Mouse (Mus musculus) CH12.LX (cell line): ENCODE data around the gene Gm28053. TPM values are rescaled to one million over a fixed set of nuclear protein-coding genes. Genes with fewer than 3 reads are reported as not detected.

Source experiments
- DNase-seq: peaks from one replicate; pipeline ENCODE4 v3.0.0-alpha.2; 2013; ENCODE audit errors: extremely low read depth
- H3K27ac ChIP-seq: 2 replicates; pipeline ENCODE4 v1.5.1; 2012; ENCODE audit warnings: low read depth, mild to moderate bottlenecking, control low read depth, moderate library complexity; ENCODE audit not compliant: insufficient read depth
- H3K27me3 ChIP-seq: replicated peaks from 2 replicates; pipeline ENCODE3; 2012; ENCODE audit warnings: inconsistent platforms
- H3K36me3 ChIP-seq, 2 experiments: replicated peaks in 1 of 2; 2 replicates each; pipeline versions ENCODE3 to v1.6.1; 2012; ENCODE audit warnings: inconsistent platforms in 1 of 2, low read length in 1 of 2, mild to moderate bottlenecking in 1 of 2, mixed read lengths in 1 of 2, moderate library complexity in 1 of 2; ENCODE audit not compliant: control insufficient read depth in 1 of 2, insufficient read depth in 1 of 2
- H3K4me1 ChIP-seq, 2 experiments: 2 replicates each; pipeline ENCODE4 v1.6.1; 2012; ENCODE audit warnings: inconsistent platforms in 1 of 2, moderate library complexity in 1 of 2; ENCODE audit not compliant: insufficient read depth in 2 of 2, control insufficient read depth in 1 of 2
- H3K4me2 ChIP-seq: 2 replicates; pipeline ENCODE4 v1.6.1; 2012; ENCODE audit warnings: low read depth, mild to moderate bottlenecking, control low read depth; ENCODE audit not compliant: poor library complexity, insufficient read depth, severe bottlenecking
- H3K4me3 ChIP-seq, 3 experiments: fragments of 150-350 bp in 1 of 3; sonication (generic) in 1 of 3; replicated peaks in 1 of 3; 2 replicates each; pipeline versions ENCODE3 to v1.5.1; 2011 to 2012; ENCODE audit warnings: low read depth in 2 of 3, low read length in 2 of 3, mild to moderate bottlenecking in 2 of 3, moderate library complexity in 2 of 3, control low read depth in 1 of 3, improper control_type of control experiment in 1 of 3, inconsistent platforms in 1 of 3, mixed read lengths in 1 of 3; ENCODE audit not compliant: poor library complexity in 1 of 3
- H3K79me2 ChIP-seq: replicated peaks from 2 replicates; pipeline ENCODE4 v1.6.1; 2012; ENCODE audit warnings: mild to moderate bottlenecking, moderate library complexity; ENCODE audit not compliant: control insufficient read depth, poor library complexity, insufficient read depth, severe bottlenecking; ENCODE audit errors: extremely low read depth
- H3K9ac ChIP-seq: 2 replicates; pipeline ENCODE4 v1.6.1; 2012; ENCODE audit warnings: low read depth, mild to moderate bottlenecking, control low read depth, moderate library complexity; ENCODE audit not compliant: insufficient read depth
- H3K9me3 ChIP-seq: replicated peaks from 2 replicates; pipeline ENCODE3; 2012; ENCODE audit warnings: low read length, inconsistent platforms, mixed read lengths
- BHLHE40 ChIP-seq: IDR thresholded peaks from 2 replicates; pipeline ENCODE4 v1.6.1; 2011; ENCODE audit warnings: mild to moderate bottlenecking, low read depth, low read length, improper control_type of control experiment
- CHD1 ChIP-seq: IDR thresholded peaks from 2 replicates; pipeline ENCODE4 v1.6.1; 2012; ENCODE audit warnings: low read depth, low read length, improper control_type of control experiment, inconsistent platforms
- CHD2 ChIP-seq: IDR thresholded peaks from 2 replicates; pipeline ENCODE4 v1.6.1; 2011; ENCODE audit warnings: low read length, improper control_type of control experiment
- CTCF ChIP-seq, 2 experiments: IDR thresholded peaks in 1 of 2; conservative IDR thresholded peaks in 1 of 2; 2 replicates each; pipeline ENCODE4 v1.5.1; 2011 to 2012; ENCODE audit warnings: low read depth in 2 of 2, low read length in 2 of 2, improper control_type of control experiment in 1 of 2, inconsistent platforms in 1 of 2, mild to moderate bottlenecking in 1 of 2, moderate library complexity in 1 of 2
- E2F4 ChIP-seq: IDR thresholded peaks from 2 replicates; pipeline ENCODE4 v1.6.1; 2011; ENCODE audit warnings: low read depth, low read length, improper control_type of control experiment; ENCODE audit not compliant: insufficient replicate concordance
- ELF1 ChIP-seq: IDR thresholded peaks from 2 replicates; pipeline ENCODE4 v1.6.1; 2014; ENCODE audit warnings: low read depth, mild to moderate bottlenecking, inconsistent platforms, low read length, improper control_type of control experiment
- EP300 ChIP-seq: IDR thresholded peaks from 2 replicates; pipeline ENCODE4 v1.6.1; 2011; ENCODE audit warnings: low read length, improper control_type of control experiment
- ETS1 ChIP-seq: conservative IDR thresholded peaks from 2 replicates; pipeline ENCODE4 v1.6.1; 2012; ENCODE audit warnings: low read depth, mild to moderate bottlenecking, inconsistent platforms, low read length, improper control_type of control experiment, moderate library complexity
- GABPA ChIP-seq: IDR thresholded peaks from 2 replicates; pipeline ENCODE4 v1.6.1; 2012; ENCODE audit warnings: low read depth, low read length, improper control_type of control experiment, inconsistent platforms; ENCODE audit not compliant: insufficient replicate concordance
- HCFC1 ChIP-seq: IDR thresholded peaks from 2 replicates; pipeline ENCODE4 v1.6.1; 2012; ENCODE audit warnings: low read depth, mild to moderate bottlenecking, inconsistent platforms, low read length, improper control_type of control experiment
- IRF4 ChIP-seq: IDR thresholded peaks from 2 replicates; pipeline ENCODE4 v1.6.1; 2014; ENCODE audit warnings: low read depth, mild to moderate bottlenecking, inconsistent platforms, low read length, improper control_type of control experiment
- JUN ChIP-seq: IDR thresholded peaks from 2 replicates; pipeline ENCODE4 v1.6.1; 2011; ENCODE audit warnings: low read depth, mild to moderate bottlenecking, low read length, improper control_type of control experiment, moderate library complexity; ENCODE audit not compliant: insufficient read depth
- JUND ChIP-seq: conservative IDR thresholded peaks from 2 replicates; pipeline ENCODE4 v1.6.1; 2011; ENCODE audit warnings: low read depth, low read length, improper control_type of control experiment
- KAT2A ChIP-seq: IDR thresholded peaks from 2 replicates; pipeline ENCODE4 v1.6.1; 2012; ENCODE audit warnings: low read length, improper control_type of control experiment, inconsistent platforms; ENCODE audit not compliant: insufficient replicate concordance
- MAFK ChIP-seq: IDR thresholded peaks from 2 replicates; pipeline ENCODE4 v1.6.1; 2011; ENCODE audit warnings: low read length, improper control_type of control experiment; ENCODE audit not compliant: insufficient replicate concordance
- MAX ChIP-seq: IDR thresholded peaks from 2 replicates; pipeline ENCODE4 v1.6.1; 2011; ENCODE audit warnings: low read length, improper control_type of control experiment
- MAZ ChIP-seq: IDR thresholded peaks from 2 replicates; pipeline ENCODE4 v1.6.1; 2012; ENCODE audit warnings: low read depth, mild to moderate bottlenecking, inconsistent platforms, low read length, improper control_type of control experiment, moderate library complexity
- MEF2A ChIP-seq: IDR thresholded peaks from 2 replicates; pipeline ENCODE4 v1.6.1; 2014; ENCODE audit warnings: low read depth, mild to moderate bottlenecking, inconsistent platforms, low read length, improper control_type of control experiment, borderline replicate concordance
- MXI1 ChIP-seq: IDR thresholded peaks from 2 replicates; pipeline ENCODE4 v1.6.1; 2011; ENCODE audit warnings: mild to moderate bottlenecking, low read depth, low read length, improper control_type of control experiment
- MYC ChIP-seq: IDR thresholded peaks from 2 replicates; pipeline ENCODE4 v1.6.1; 2011; ENCODE audit warnings: low read depth, mild to moderate bottlenecking, improper control_type of control experiment, low read length
- NELFE ChIP-seq: IDR thresholded peaks from 2 replicates; pipeline ENCODE4 v1.6.1; 2011; ENCODE audit warnings: low read depth, low read length, improper control_type of control experiment
- NRF1 ChIP-seq: IDR thresholded peaks from 2 replicates; pipeline ENCODE4 v1.6.1; 2014; ENCODE audit warnings: low read depth, mild to moderate bottlenecking, inconsistent platforms, low read length, improper control_type of control experiment, moderate library complexity
- PAX5 ChIP-seq: IDR thresholded peaks from 2 replicates; pipeline ENCODE4 v1.6.1; 2012; ENCODE audit warnings: low read length, inconsistent platforms, mixed read lengths
- POLR2A ChIP-seq: IDR thresholded peaks from 2 replicates; pipeline ENCODE4 v1.6.1; 2011; ENCODE audit warnings: low read depth, mild to moderate bottlenecking, improper control_type of control experiment, low read length
- POLR2AphosphoS2 ChIP-seq: IDR thresholded peaks from 2 replicates; pipeline ENCODE4 v1.6.1; 2011; ENCODE audit warnings: low read depth, low read length, improper control_type of control experiment
- RAD21 ChIP-seq: IDR thresholded peaks from 2 replicates; pipeline ENCODE4 v1.6.1; 2011; ENCODE audit warnings: low read depth, mild to moderate bottlenecking, low read length, improper control_type of control experiment, moderate library complexity
- RCOR1 ChIP-seq: conservative IDR thresholded peaks from 2 replicates; pipeline ENCODE4 v1.6.1; 2012; ENCODE audit warnings: low read depth, mild to moderate bottlenecking, inconsistent platforms, low read length, improper control_type of control experiment
- SIN3A ChIP-seq: IDR thresholded peaks from 2 replicates; pipeline ENCODE4 v1.6.1; 2012; ENCODE audit warnings: low read length, improper control_type of control experiment, inconsistent platforms
- SMC3 ChIP-seq: IDR thresholded peaks from 2 replicates; pipeline ENCODE4 v1.6.1; 2011; ENCODE audit warnings: low read depth, low read length, improper control_type of control experiment
- TBP ChIP-seq: conservative IDR thresholded peaks from 2 replicates; pipeline ENCODE4 v1.6.1; 2011; ENCODE audit warnings: low read depth, low read length, improper control_type of control experiment
- TCF12 ChIP-seq: IDR thresholded peaks from 2 replicates; pipeline ENCODE4 v1.6.1; 2014; ENCODE audit warnings: low read depth, mild to moderate bottlenecking, inconsistent platforms, low read length, improper control_type of control experiment
- UBTF ChIP-seq: IDR thresholded peaks from 2 replicates; pipeline ENCODE4 v1.6.1; 2012; ENCODE audit warnings: low read depth, mild to moderate bottlenecking, inconsistent platforms, low read length, improper control_type of control experiment, moderate library complexity
- USF1 ChIP-seq: IDR thresholded peaks from 2 replicates; pipeline ENCODE4 v1.6.1; 2014; ENCODE audit warnings: low read depth, mild to moderate bottlenecking, inconsistent platforms, low read length, improper control_type of control experiment
- USF2 ChIP-seq: conservative IDR thresholded peaks from 2 replicates; pipeline ENCODE4 v1.6.1; 2011; ENCODE audit warnings: low read depth, low read length, improper control_type of control experiment
- ZC3H11A ChIP-seq: IDR thresholded peaks from 2 replicates; pipeline ENCODE4 v1.6.1; 2012; ENCODE audit warnings: low read depth, mild to moderate bottlenecking, inconsistent platforms, low read length, improper control_type of control experiment
- ZKSCAN1 ChIP-seq: IDR thresholded peaks from 2 replicates; pipeline ENCODE4 v1.6.1; 2012; ENCODE audit warnings: low read depth, inconsistent platforms, low read length, improper control_type of control experiment, borderline replicate concordance
- ZMIZ1 ChIP-seq: IDR thresholded peaks from 2 replicates; pipeline ENCODE4 v1.6.1; 2012; ENCODE audit warnings: low read depth, mild to moderate bottlenecking, inconsistent platforms, low read length, improper control_type of control experiment
- ZNF384 ChIP-seq: IDR thresholded peaks from 2 replicates; pipeline ENCODE4 v1.6.1; 2012; ENCODE audit warnings: low read depth, low read length, improper control_type of control experiment, inconsistent platforms
- dilution Hi-C: fragments of 300-500 bp; cut with MboI; formaldehyde crosslinking; loops from 2 replicates; pipeline ENCODE4 v1.14.3; 2020; ENCODE audit warnings: low sequenced_read_pairs; ENCODE audit not compliant: extremely low pct_unique_long_range_greater_than_20kb, extremely low pct_ligation_motif_present
- in situ Hi-C: fragments of 300-500 bp; cut with MboI; formaldehyde crosslinking; loops from 3 replicates; pipeline ENCODE4 v1.14.3; 2019; ENCODE audit warnings: low sequenced_read_pairs, low pct_ligation_motif_present, low pct_unique_long_range_greater_than_20kb, mixed read lengths
- polyA plus RNA-seq: library from polyadenylated mRNA; unstranded; fragments of >175 nt; gene quantifications from 2 replicates; pipeline ENCODE4 v1.2.1, GENCODE M21; 2012; ENCODE audit warnings: low read depth; ENCODE audit not compliant: insufficient read length
- total RNA-seq, 2 experiments: library from RNA; depleted of rRNA; stranded (reverse); fragments of 300-350 nt in 1 of 2; fragments of >200 nt in 1 of 2; gene quantifications; 2 replicates each; pipeline ENCODE4 v1.2.3; 2012 to 2014

Gm28053 gene
- 10.0 and 12.0 TPM in 2 replicates for total RNA-seq (2012; rRNA removed)
- 8.0 and 8.8 TPM in 2 replicates for total RNA-seq (2014; rRNA removed)
- 22.7 and 46.9 TPM in 2 replicates for polyA plus RNA-seq

DNA sequence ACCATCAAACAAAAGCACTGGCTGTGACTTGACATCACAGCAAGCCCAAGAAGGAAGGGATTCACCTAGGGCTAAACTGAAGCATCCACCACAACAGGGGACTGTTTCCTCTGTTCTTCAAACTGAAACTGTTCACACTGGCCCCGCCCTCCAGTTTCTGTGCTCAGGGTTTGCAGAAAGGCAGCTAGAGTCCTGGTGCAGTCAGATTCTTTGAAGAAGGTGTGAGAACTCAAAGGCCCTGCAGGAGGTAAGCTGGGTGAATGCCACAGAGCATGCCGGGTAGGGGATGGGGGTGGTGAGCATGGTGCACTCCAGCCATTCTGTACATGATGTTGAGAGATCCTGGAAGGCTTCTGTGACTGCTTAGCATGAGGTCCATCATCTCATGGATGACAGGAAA, at the start of gene Gm28053, which contains the start of gene Gimap7:
TSS of gene Gm28053 (plus strand) at position 153 of the 400 bp plus-strand sequence.
TSS of gene Gimap7 (plus strand) at position 167 of the 400 bp plus-strand sequence.
- H3K27ac ChIP-seq: peak within 1 kb of the TSS; percentile 83
- peak; percentile 80 for DNase-seq

DNA sequence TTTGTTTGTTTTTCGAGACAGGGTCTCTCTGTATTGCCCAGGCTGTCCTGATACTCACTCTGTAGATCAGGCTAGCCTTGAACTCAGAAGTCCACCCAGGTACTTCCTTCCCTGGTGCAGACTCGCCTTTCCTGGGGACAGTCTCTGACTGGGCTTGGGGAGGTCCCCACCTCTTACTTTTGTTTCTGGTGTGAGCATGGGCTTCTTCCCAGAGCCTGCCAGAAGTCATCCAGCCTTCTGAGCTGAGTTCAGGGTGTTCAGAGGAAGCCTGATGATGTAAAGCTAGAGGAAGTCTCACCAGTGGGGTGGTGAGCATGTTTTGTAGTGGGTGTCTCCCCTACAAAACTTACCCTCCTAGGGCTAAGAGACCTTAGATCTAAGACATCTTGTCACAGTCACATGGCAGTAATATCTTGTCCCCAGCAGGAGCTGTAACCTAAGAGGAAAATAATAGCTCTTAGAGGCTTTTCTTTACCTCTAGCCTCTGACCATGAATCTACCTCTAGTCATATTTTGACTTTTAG, 48.9 kb upstream of the Gm28053 start:
- Histone ChIP-seq H3K36me3 (peaks cover 0 to 7% of the 10 kb centered on the region in 2 experiments), H3K4me3 (no peak overlapping the region), H3K4me1 (peaks cover 16 to 76% of the 10 kb centered on the region in 2 experiments), H3K9me3 (peaks cover 4% of the 10 kb centered on the region), H3K27ac (no peak overlapping the region), H3K9ac (no peak overlapping the region), H3K79me2 (no peaks in the 10 kb centered on the region), H3K27me3 (no peaks in the 10 kb centered on the region), H3K4me2 (no peak overlapping the region)
- TF ChIP-seq TBP: no peak
- TF ChIP-seq ETS1: no peak
- TF ChIP-seq BHLHE40: no peak
- TF ChIP-seq CHD2: no peak
- TF ChIP-seq MAFK: no peak
- no peak for TF ChIP-seq ZC3H11A
- no peak for TF ChIP-seq TCF12
- DNase-seq: no peak
- dilution Hi-C loops: no loop called here
- in situ Hi-C loops: no loop called here

More for the DNA sequence above, at the start of gene Gm28053, which contains the start of gene Gimap7:
- TF ChIP-seq BHLHE40 (no peak), HCFC1 (peak; percentile 29), MAX (peak; percentile 48; the same call in 1 of the 2 replicates), RAD21 (no peak; the same call in 1 of the 2 replicates), CHD2 (0 out of 2 replicates have a peak, but pooled peaks have one; percentile 23), SIN3A (peak; percentile 59; the same call in 1 of the 2 replicates), USF2 (no peak), JUND (no peak), GABPA (no peak), UBTF (no peak), TCF12 (peak; percentile 58; the same call in 1 of the 2 replicates), POLR2AphosphoS2 (no peak), ZNF384 (no peak), EP300 (peak; percentile 10; the same call in 1 of the 2 replicates), E2F4 (no peak), MAZ (peak; percentile 79), CTCF (conservative IDR thresholded peaks at IDR 0.05 in 1 of 2, IDR thresholded peaks at IDR 0.05 in 1 of 2; ENCODE audit: low read depth in 2 of 2, low read length in 2 of 2) (no peak), IRF4 (peak; percentile 65; the same call in 1 of the 2 replicates), NELFE (peak; percentile 58), POLR2A (peak; percentile 53; the same call in 1 of the 2 replicates), ETS1 (no peak), MEF2A (peak; percentile 42; the same call in 1 of the 2 replicates), MYC (no peak; the same call in 1 of the 2 replicates), ELF1 (no peak), MXI1 (peak; percentile 66; the same call in 1 of the 2 replicates), USF1 (no peak), RCOR1 (0 out of 2 replicates have a peak, but pooled peaks have one; percentile 28), KAT2A (no peak), ZMIZ1 (peak; percentile 19; the same call in 1 of the 2 replicates), JUN (no peak), SMC3 (no peak; the same call in 1 of the 2 replicates), MAFK (no peak), CHD1 (0 out of 2 replicates have a peak, but pooled peaks have one; percentile 67), ZC3H11A (no peak), ZKSCAN1 (no peak), PAX5 (no peak), TBP (peak; percentile 61), NRF1 (0 out of 2 replicates have a peak, but pooled peaks have one; percentile 7)
- dilution Hi-C loops (no loop called here), in situ Hi-C loops (no loop called here)
- Histone ChIP-seq H3K36me3 (peaks cover 0 to 2% of the 10 kb centered on the region in 2 experiments), H3K27me3 (no peaks in the 10 kb centered on the region), H3K4me1 (peaks cover 21 to 63% of the 10 kb centered on the region in 2 experiments), H3K9ac (peak within 1 kb of the TSS; percentile 76), H3K4me2 (peak within 1 kb of the TSS; percentile 93), H3K9me3 (no peaks in the 10 kb centered on the region), H3K4me3 (peak within 1 kb of the TSS; percentile 22 to 51 (median 24)), H3K79me2 (peaks cover 14% of the 10 kb centered on the region)
